Mouse (Mus musculus) liver, embryonic 14.5 days (tissue): Measurements from ENCODE around the gene Gm12166.

Source experiments
- CTCF ChIP-seq: IDR thresholded peaks from 2 replicates; pipeline ENCODE4 v1.5.1; 2016; ENCODE audit warnings: antibody characterized with exemption, low read depth, control low read depth
- EP300 ChIP-seq: IDR thresholded peaks from 2 replicates; pipeline ENCODE4 v1.6.1; 2016; ENCODE audit warnings: antibody characterized with exemption, low read depth

- TF ChIP-seq CTCF (no peak), EP300 (no peak)
These were observed 40.0 kb upstream of the Gm12166 start for GRCm38 (mm10) chr11:46092121-46092520.
